Mouse (Mus musculus) layer of hippocampus, postnatal 14 days (tissue): ENCODE measurements around the gene Mapk6. TPM values are rescaled to one million over a fixed set of nuclear protein-coding genes. Genes with fewer than 3 reads are reported as not detected.
A peak's percentile ranks its signal among the peaks of the same experiment; 100 is the strongest.
"Not testable (repeated sequence)": the region's sequence is repeated elsewhere in the genome, so short reads cannot be mapped to it uniquely, and the experiment has no call there.

Source experiments
- DNase-seq, 2 experiments: peaks; one replicate each; pipeline ENCODE4 v3.0.0; 2021 to 2022; ENCODE audit warnings: low spot score in 2 of 2, mixed read lengths in 1 of 2
- long read RNA-seq, 2 experiments: library from polyadenylated mRNA; stranded (forward); transcript quantifications; one replicate each; pipeline ENCODE4 v2.0.0; 2021
- total RNA-seq, 2 experiments: library from RNA; stranded (reverse); gene quantifications; 2 replicates each; pipeline ENCODE4 v1.2.3; 2021

The Mapk6 gene
- 10 to 100 TPM; 40.6 to 42.1 TPM for total RNA-seq
- long read RNA-seq, experiment 1, full-length matches to known transcripts = 14 of 22 reads
- long read RNA-seq, experiment 1, partial matches to known transcripts = 7 of 22 reads
- long read RNA-seq, experiment 1, other reads (novel, unspliced or antisense) = 1 of 22 reads
- long read RNA-seq, experiment 2, full-length matches to known transcripts = 16 of 25 reads
- long read RNA-seq, experiment 2, partial matches to known transcripts = 6 of 25 reads
- long read RNA-seq, experiment 2, other reads (novel, unspliced or antisense) = 3 of 25 reads

GRCm38 (mm10) chr9:75409852-75410378 lies at the start of gene Mapk6:
TSS of gene Mapk6 (minus strand) at chr9:75410005.
- peak; percentile 97 to 98 for DNase-seq

- DNase-seq = no peak
These were observed 45.9 kb upstream of the Mapk6 start for GRCm38 (mm10) chr9:75455684-75456083.

- no peak for DNase-seq
These were observed 44.2 kb upstream of the Mapk6 start for GRCm38 (mm10) chr9:75453994-75454393.

- DNase-seq = no peak
These were observed 38.2 kb upstream of the Mapk6 start for GRCm38 (mm10) chr9:75448021-75448420.

GRCm38 (mm10) chr9:75446574-75446973 lies 36.8 kb upstream of the Mapk6 start:
- DNase-seq = not testable (repeated sequence)

GRCm38 (mm10) chr9:75444981-75445380 lies 35.2 kb upstream of the Mapk6 start:
- DNase-seq = no peak

- no peak for DNase-seq
These were observed 31.9 kb upstream of the Mapk6 start for GRCm38 (mm10) chr9:75441691-75442131.

GRCm38 (mm10) chr9:75440796-75441666 lies 31.2 kb upstream of the Mapk6 start, which contains the start of gene Leo1:
TSS of gene Leo1 (plus strand) at chr9:75441524.
- DNase-seq = peak; percentile 83 to 93

- peak in 1 of 2 experiments; percentile 36 for DNase-seq
These were observed 28.0 kb upstream of the Mapk6 start for GRCm38 (mm10) chr9:75437653-75438385.

GRCm38 (mm10) chr9:75435918-75436317 lies 26.1 kb upstream of the Mapk6 start:
- DNase-seq = peak; percentile 34 to 67

GRCm38 (mm10) chr9:75435291-75435690 lies 25.5 kb upstream of the Mapk6 start:
- DNase-seq = no peak

GRCm38 (mm10) chr9:75434872-75435271 lies 25.1 kb upstream of the Mapk6 start:
- no peak for DNase-seq

GRCm38 (mm10) chr9:75434172-75434793 lies 24.5 kb upstream of the Mapk6 start:
- peak; percentile 28 to 57 for DNase-seq

- no peak for DNase-seq
These were observed 22.9 kb upstream of the Mapk6 start for GRCm38 (mm10) chr9:75432694-75433093.

GRCm38 (mm10) chr9:75430822-75431621 lies 21.2 kb upstream of the Mapk6 start:
- no peak for DNase-seq

GRCm38 (mm10) chr9:75429657-75430056 lies 19.9 kb upstream of the Mapk6 start:
- DNase-seq = no peak

GRCm38 (mm10) chr9:75429040-75429439 lies 19.2 kb upstream of the Mapk6 start:
- DNase-seq = no peak

- DNase-seq = no peak
These were observed 18.4 kb upstream of the Mapk6 start for GRCm38 (mm10) chr9:75428274-75428600.

GRCm38 (mm10) chr9:75427366-75428273 lies 17.8 kb upstream of the Mapk6 start:
- DNase-seq = peak; percentile 46 to 84
